Mouse (Mus musculus) cerebellum, adult 2 months (tissue): ENCODE results near the gene Lefty1.

Experiments used
- CTCF ChIP-seq: fragments of 200-500 bp; IDR thresholded peaks from 2 replicates; pipeline ENCODE4 v1.5.1; 2011; ENCODE audit warnings: low read depth, mild to moderate bottlenecking, control low read depth, low read length, moderate library complexity, borderline replicate concordance; ENCODE audit not compliant: insufficient read depth
- POLR2A ChIP-seq: fragments of 200-500 bp; IDR thresholded peaks from 2 replicates; pipeline ENCODE4 v1.6.1; 2011; ENCODE audit warnings: low read length, control low read depth, borderline replicate concordance; ENCODE audit not compliant: insufficient read depth

DNA sequence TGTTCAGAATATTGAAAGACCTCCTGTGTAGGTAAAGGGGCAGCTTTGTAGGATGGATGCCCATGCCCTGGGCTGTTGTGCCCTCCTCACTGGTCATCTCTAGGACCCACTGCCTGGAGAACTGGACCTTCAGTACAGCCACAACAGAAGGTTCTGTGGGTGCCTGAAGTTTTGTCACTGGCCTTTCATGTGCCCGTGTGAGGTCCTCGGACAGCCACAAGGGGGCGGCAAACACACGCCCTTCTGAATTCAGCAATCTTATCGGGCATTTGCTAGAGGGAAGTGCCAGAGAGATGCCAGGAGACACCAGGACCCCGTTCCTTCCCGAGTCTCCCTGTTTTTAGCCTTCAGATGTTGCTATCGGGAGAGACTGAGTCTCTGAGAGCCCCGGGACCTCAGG lies 52.9 kb downstream of the Lefty1 start:
- peak; percentile 94 for TF ChIP-seq CTCF
- no peak for TF ChIP-seq POLR2A
